Mouse (Mus musculus): ENCODE results near the gene Atg4a-ps. TPM values are rescaled to one million over a fixed set of nuclear protein-coding genes. Genes with fewer than 3 reads are reported as not detected.

Atg4a-ps gene
- polyA plus RNA-seq, 1 experiment from 2014 or later = 0.13 TPM

DNA sequence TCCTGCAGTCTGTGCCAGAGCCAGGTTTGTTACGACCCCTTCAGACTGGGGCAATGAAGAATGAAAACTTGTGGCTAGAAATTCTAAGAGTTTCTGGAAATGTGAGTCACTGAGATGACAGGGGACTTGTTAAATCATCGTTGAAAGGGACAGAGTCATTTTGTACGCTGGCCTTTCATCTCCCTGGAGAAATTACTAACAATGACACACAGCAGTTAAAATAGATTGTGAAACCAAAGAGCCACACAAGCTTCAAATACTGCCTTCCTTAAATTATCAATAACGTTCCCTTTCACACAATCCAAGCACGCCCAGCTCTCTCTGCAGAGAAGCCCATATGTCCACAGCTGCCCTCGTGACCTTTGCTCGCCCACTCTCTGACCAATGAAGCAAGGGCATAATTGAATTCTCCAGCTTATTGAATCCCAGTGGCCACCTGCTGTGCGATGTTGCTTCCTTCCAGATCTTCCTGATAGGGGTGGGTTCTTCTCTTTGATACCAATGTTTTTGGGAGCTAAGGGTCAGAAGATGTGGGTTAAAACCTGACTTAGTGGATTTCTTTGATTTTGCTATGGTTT is 5.6 kb downstream of the Atg4a-ps start:
- WGBS = 33% methylated on average over 8 of the region's 8 CpGs
- H3K9ac ChIP-seq (ENCODE audit: low read length) = no peak overlapping the region

GRCm38 (mm10) chr3:103637641-103638040 is 8.2 kb downstream of the Atg4a-ps start:
- WGBS = 72% methylated on average over 1 of the region's 1 CpGs

More for the DNA sequence above, 5.6 kb downstream of the Atg4a-ps start:
- Histone ChIP-seq H3K36me3 (ENCODE audit: control insufficient read depth, insufficient read depth, low read length) (no peaks in the 10 kb centered on the region), H3K4me3 (ENCODE audit: low read depth, low read length) (no peak overlapping the region), H3K4me1 (ENCODE audit: control insufficient read depth, insufficient read depth, low read length) (peaks cover 4% of the 10 kb centered on the region; the same call in 1 of the 2 replicates), H3K27ac (ENCODE audit: low read depth, low read length) (no peak overlapping the region), H3K9me3 (ENCODE audit: control insufficient read depth, low read length) (no peaks in the 10 kb centered on the region), H3K4me2 (ENCODE audit: low read depth) (no peak overlapping the region), H3K27me3 (ENCODE audit: control insufficient read depth, insufficient read depth, low read length) (no peaks in the 10 kb centered on the region)
- DNase-seq (ENCODE audit: low spot score) (peak; percentile 50), ATAC-seq (ENCODE audit: insufficient read depth, low FRiP score, low TSS enrichment) (no peak)

DNA sequence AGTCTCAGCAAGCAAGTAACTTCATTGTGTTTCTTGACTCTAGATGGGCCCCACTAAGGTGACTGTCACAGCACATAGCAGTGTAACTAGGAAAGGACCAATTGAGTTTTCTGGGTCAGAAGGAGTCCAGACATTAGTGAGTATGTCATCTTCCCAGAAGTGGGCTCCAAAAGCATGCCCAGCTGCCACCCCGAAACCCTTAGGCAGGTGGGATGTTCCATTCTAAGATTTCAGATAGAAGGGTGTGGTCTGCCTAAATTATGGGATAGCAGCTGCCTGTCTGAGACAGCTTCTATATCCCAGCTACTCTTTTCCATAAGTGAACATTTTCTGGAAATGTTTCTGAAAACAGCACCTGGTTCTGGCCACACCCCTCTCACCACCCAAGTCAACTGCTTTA is 11.6 kb downstream of the Atg4a-ps start:
- Histone ChIP-seq H3K4me1 (ENCODE audit: control insufficient read depth, insufficient read depth, low read length) (no peaks in the 10 kb centered on the region), H3K27me3 (ENCODE audit: control insufficient read depth, insufficient read depth, low read length) (no peaks in the 10 kb centered on the region), H3K4me2 (ENCODE audit: low read depth) (no peak overlapping the region), H3K27ac (ENCODE audit: low read depth, low read length) (no peak overlapping the region), H3K36me3 (ENCODE audit: control insufficient read depth, insufficient read depth, low read length) (no peaks in the 10 kb centered on the region), H3K4me3 (ENCODE audit: low read depth, low read length) (no peak overlapping the region), H3K9me3 (ENCODE audit: control insufficient read depth, low read length) (no peaks in the 10 kb centered on the region), H3K9ac (ENCODE audit: low read length) (no peak overlapping the region)
- 97% methylated on average over 1 of the region's 1 CpGs for WGBS
- no peak for DNase-seq (ENCODE audit: low spot score)
- ATAC-seq (ENCODE audit: insufficient read depth, low FRiP score, low TSS enrichment) = no peak

More at GRCm38 (mm10) chr3:103637641-103638040, 8.2 kb downstream of the Atg4a-ps start:
- H3K27ac ChIP-seq (ENCODE audit: low read depth, low read length) = no peak overlapping the region
- peaks cover 4% of the 10 kb centered on the region; the same call in 1 of the 2 replicates for H3K4me1 ChIP-seq (ENCODE audit: control insufficient read depth, insufficient read depth, low read length)
- H3K27me3 ChIP-seq (ENCODE audit: control insufficient read depth, insufficient read depth, low read length) = no peaks in the 10 kb centered on the region
- no peaks in the 10 kb centered on the region for H3K9me3 ChIP-seq (ENCODE audit: control insufficient read depth, low read length)
- no peak overlapping the region for H3K4me2 ChIP-seq (ENCODE audit: low read depth)
- no peak for DNase-seq (ENCODE audit: low spot score)
- no peak for ATAC-seq (ENCODE audit: insufficient read depth, low FRiP score, low TSS enrichment)
- no peak overlapping the region for H3K9ac ChIP-seq (ENCODE audit: low read length)
- H3K4me3 ChIP-seq (ENCODE audit: low read depth, low read length) = no peak overlapping the region
- no peaks in the 10 kb centered on the region for H3K36me3 ChIP-seq (ENCODE audit: control insufficient read depth, insufficient read depth, low read length)

DNA sequence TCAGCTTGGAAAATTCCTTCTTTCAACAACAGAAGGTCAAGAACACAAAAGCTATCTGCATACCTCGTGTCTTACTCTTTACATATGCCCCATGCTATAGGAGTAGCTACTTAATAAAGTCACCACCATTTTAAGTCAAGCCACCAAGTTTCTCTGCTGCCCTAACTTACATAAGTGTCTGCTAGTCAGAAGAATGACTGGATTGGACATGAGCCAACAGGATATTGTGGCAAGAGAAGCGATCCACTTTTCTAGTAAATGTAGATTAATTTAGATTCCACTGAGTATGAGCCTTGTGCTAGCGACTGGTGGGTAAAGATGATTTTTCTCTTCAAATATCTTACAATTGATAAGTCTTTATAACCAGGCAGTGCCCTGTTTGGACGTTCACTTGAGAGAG is 12.0 kb downstream of the Atg4a-ps start:
- Histone ChIP-seq H3K4me2 (ENCODE audit: low read depth) (no peak overlapping the region), H3K27ac (ENCODE audit: low read depth, low read length) (no peak overlapping the region), H3K36me3 (ENCODE audit: control insufficient read depth, insufficient read depth, low read length) (no peaks in the 10 kb centered on the region), H3K4me3 (ENCODE audit: low read depth, low read length) (no peak overlapping the region), H3K9ac (ENCODE audit: low read length) (no peak overlapping the region), H3K9me3 (ENCODE audit: control insufficient read depth, low read length) (no peaks in the 10 kb centered on the region), H3K27me3 (ENCODE audit: control insufficient read depth, insufficient read depth, low read length) (no peaks in the 10 kb centered on the region), H3K4me1 (ENCODE audit: control insufficient read depth, insufficient read depth, low read length) (no peaks in the 10 kb centered on the region)
- WGBS = 86% methylated on average over 4 of the region's 4 CpGs
- no peak for ATAC-seq (ENCODE audit: insufficient read depth, low FRiP score, low TSS enrichment)
- DNase-seq (ENCODE audit: low spot score) = no peak

DNA sequence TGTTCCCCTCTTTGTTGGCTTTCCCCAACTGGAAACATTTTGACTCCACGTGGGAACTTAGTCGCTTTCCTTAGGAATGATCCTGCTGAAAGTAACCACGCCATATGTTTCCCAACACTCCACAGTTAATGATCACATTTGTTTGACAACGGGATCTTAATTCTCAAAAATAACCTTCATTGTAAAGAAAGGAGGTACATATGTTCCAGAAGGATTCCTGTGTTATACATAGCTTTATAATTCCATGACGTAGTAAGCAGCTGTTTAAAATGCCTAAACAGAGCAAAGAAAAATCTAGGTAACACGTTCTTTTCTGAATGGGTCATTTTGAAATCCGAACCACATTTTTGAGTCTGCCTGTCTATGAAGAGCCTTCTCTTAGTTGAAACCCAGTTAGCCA is 12.7 kb downstream of the Atg4a-ps start:
- no peak overlapping the region for H3K27ac ChIP-seq (ENCODE audit: low read depth, low read length)
- ATAC-seq (ENCODE audit: insufficient read depth, low FRiP score, low TSS enrichment) (no peak), DNase-seq (ENCODE audit: low spot score) (no peak)
- no peaks in the 10 kb centered on the region for H3K9me3 ChIP-seq (ENCODE audit: control insufficient read depth, low read length)
- H3K27me3 ChIP-seq (ENCODE audit: control insufficient read depth, insufficient read depth, low read length) = no peaks in the 10 kb centered on the region
- H3K9ac ChIP-seq (ENCODE audit: low read length) = no peak overlapping the region
- H3K4me1 ChIP-seq (ENCODE audit: control insufficient read depth, insufficient read depth, low read length) = no peaks in the 10 kb centered on the region
- 83% methylated on average over 7 of the region's 7 CpGs for WGBS
- no peak overlapping the region for H3K4me3 ChIP-seq (ENCODE audit: low read depth, low read length)
- H3K36me3 ChIP-seq (ENCODE audit: control insufficient read depth, insufficient read depth, low read length) = no peaks in the 10 kb centered on the region
- H3K4me2 ChIP-seq (ENCODE audit: low read depth) = no peak overlapping the region

DNA sequence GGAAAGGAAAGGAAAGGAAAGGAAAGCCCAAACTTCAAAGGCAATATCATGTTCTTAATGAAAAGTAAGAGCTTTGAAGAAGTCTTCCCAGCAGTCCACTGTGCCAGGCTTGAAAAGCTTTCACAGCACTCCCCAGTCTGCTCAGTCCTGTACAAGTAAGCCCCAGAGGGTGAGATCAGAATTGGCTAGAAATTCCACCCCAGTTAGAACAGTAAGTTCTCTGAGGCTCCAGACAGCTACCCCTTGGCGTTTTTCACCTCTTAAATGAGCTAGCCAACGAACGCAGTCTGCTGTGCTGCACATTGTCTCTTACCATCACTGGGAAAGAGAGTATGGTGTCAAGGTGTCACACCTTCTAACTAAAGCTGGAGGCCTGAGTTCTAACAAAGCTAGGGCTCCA is 18.2 kb downstream of the Atg4a-ps start:
- Histone ChIP-seq H3K36me3 (ENCODE audit: control insufficient read depth, insufficient read depth, low read length) (no peaks in the 10 kb centered on the region), H3K4me1 (ENCODE audit: control insufficient read depth, insufficient read depth, low read length) (no peaks in the 10 kb centered on the region), H3K27ac (ENCODE audit: low read depth, low read length) (no peak overlapping the region), H3K9me3 (ENCODE audit: control insufficient read depth, low read length) (no peaks in the 10 kb centered on the region), H3K4me3 (ENCODE audit: low read depth, low read length) (no peak overlapping the region), H3K27me3 (ENCODE audit: control insufficient read depth, insufficient read depth, low read length) (no peaks in the 10 kb centered on the region), H3K9ac (ENCODE audit: low read length) (no peak overlapping the region), H3K4me2 (ENCODE audit: low read depth) (no peak overlapping the region)
- 72% methylated on average over 3 of the region's 3 CpGs for WGBS
- no peak for DNase-seq (ENCODE audit: low spot score)
- no peak for ATAC-seq (ENCODE audit: insufficient read depth, low FRiP score, low TSS enrichment)

GRCm38 (mm10) chr3:103626481-103626880 is 19.4 kb downstream of the Atg4a-ps start:
- H3K27me3 ChIP-seq (ENCODE audit: control insufficient read depth, insufficient read depth, low read length) = no peaks in the 10 kb centered on the region
- H3K9ac ChIP-seq (ENCODE audit: low read length) = no peak overlapping the region
- ATAC-seq (ENCODE audit: insufficient read depth, low FRiP score, low TSS enrichment) = no peak
- no peak overlapping the region for H3K27ac ChIP-seq (ENCODE audit: low read depth, low read length)
- no peak for DNase-seq (ENCODE audit: low spot score)
- H3K4me3 ChIP-seq (ENCODE audit: low read depth, low read length) = no peak overlapping the region
- H3K4me2 ChIP-seq (ENCODE audit: low read depth) = no peak overlapping the region
- H3K9me3 ChIP-seq (ENCODE audit: control insufficient read depth, low read length) = no peaks in the 10 kb centered on the region
- 88% methylated on average over 4 of the region's 4 CpGs for WGBS
- H3K36me3 ChIP-seq (ENCODE audit: control insufficient read depth, insufficient read depth, low read length) = no peaks in the 10 kb centered on the region
- no peaks in the 10 kb centered on the region for H3K4me1 ChIP-seq (ENCODE audit: control insufficient read depth, insufficient read depth, low read length)

DNA sequence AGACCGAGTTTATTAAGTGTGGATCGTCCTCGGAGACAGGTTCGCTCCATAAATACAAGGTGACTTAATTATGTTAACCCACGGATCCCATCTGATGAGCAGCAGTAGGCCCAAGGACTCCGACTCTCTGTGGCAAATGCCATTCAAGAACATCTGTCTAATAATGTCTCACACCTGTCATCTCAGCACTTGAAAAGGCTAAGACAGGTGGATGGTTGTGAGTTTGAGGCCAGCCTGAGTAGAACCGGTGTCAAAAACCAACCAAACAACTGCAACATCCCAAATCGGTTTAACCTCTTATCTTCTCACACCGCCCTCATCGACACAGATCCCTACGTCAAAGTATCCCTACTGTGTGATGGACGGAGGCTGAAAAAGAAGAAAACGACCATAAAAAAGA is 20.7 kb downstream of the Atg4a-ps start:
- DNase-seq (ENCODE audit: low spot score) (no peak), ATAC-seq (ENCODE audit: insufficient read depth, low FRiP score, low TSS enrichment) (no peak)
- WGBS = 91% methylated on average over 13 of the region's 13 CpGs

DNA sequence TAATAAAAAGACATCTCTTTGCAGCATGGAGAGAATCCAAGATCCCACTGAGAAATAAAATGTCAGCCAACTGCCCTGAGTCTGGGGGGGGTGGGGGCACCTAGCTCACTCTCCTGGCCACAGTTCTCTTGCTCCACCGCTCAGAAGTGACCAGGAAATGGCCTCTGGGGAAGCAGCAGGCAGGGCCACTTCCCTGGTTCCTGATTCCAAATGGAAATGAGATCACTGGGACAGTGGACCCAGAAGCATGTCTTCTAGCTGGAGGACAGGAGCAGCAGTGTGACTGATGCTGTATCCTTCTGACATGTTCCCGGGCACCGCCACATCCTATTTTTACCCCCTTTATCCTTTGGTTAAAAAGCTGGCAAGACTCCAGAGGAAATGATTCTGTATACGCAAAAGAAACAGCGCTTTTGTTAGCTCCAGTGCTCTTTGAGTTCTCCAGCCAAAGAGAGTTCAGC is 21.2 kb downstream of the Atg4a-ps start:
- ATAC-seq (ENCODE audit: insufficient read depth, low FRiP score, low TSS enrichment) (no peak), DNase-seq (ENCODE audit: low spot score) (no peak)

More for the DNA sequence above, 20.7 kb downstream of the Atg4a-ps start:
- H3K36me3 ChIP-seq (ENCODE audit: control insufficient read depth, insufficient read depth, low read length) = no peaks in the 10 kb centered on the region
- H3K9me3 ChIP-seq (ENCODE audit: control insufficient read depth, low read length) = no peaks in the 10 kb centered on the region
- H3K9ac ChIP-seq (ENCODE audit: low read length) = no peak overlapping the region
- H3K27me3 ChIP-seq (ENCODE audit: control insufficient read depth, insufficient read depth, low read length) = no peaks in the 10 kb centered on the region
- H3K4me2 ChIP-seq (ENCODE audit: low read depth) = no peak overlapping the region
- H3K4me1 ChIP-seq (ENCODE audit: control insufficient read depth, insufficient read depth, low read length) = no peaks in the 10 kb centered on the region
- no peak overlapping the region for H3K4me3 ChIP-seq (ENCODE audit: low read depth, low read length)
- no peak overlapping the region for H3K27ac ChIP-seq (ENCODE audit: low read depth, low read length)

More for the DNA sequence above, 21.2 kb downstream of the Atg4a-ps start:
- no peak overlapping the region for H3K9ac ChIP-seq (ENCODE audit: low read length)
- no peak overlapping the region for H3K4me3 ChIP-seq (ENCODE audit: low read depth, low read length)
- H3K36me3 ChIP-seq (ENCODE audit: control insufficient read depth, insufficient read depth, low read length) = no peaks in the 10 kb centered on the region
- WGBS = 78% methylated on average over 5 of the region's 5 CpGs
- no peak overlapping the region for H3K4me2 ChIP-seq (ENCODE audit: low read depth)
- no peaks in the 10 kb centered on the region for H3K4me1 ChIP-seq (ENCODE audit: control insufficient read depth, insufficient read depth, low read length)
- H3K27me3 ChIP-seq (ENCODE audit: control insufficient read depth, insufficient read depth, low read length) = no peaks in the 10 kb centered on the region
- no peaks in the 10 kb centered on the region for H3K9me3 ChIP-seq (ENCODE audit: control insufficient read depth, low read length)
- no peak overlapping the region for H3K27ac ChIP-seq (ENCODE audit: low read depth, low read length)
